21 mouse cellular contexts compared by ENCODE assay signal in genomic region chr12:119113522-119114135, GRCm38 (mm10).
DNase-seq lines count a peak whose midpoint lies in the region; ATAC-seq and TF ChIP-seq lines count a peak whose summit lies in the region.
"Had no signal": no experiment of that assay in that cellular context is flagged by ENCODE, and none has a peak within 500 bp of the region (broad histone marks: within the 10 kb centered on the region; RNA-seq: fewer than 3 reads in every experiment).

No protein-coding gene starts in this region.

- H3K9me3 ChIP-seq in lung, postnatal 0 days (ENCODE audit: low read length) = no peaks in the 10 kb centered on the region
- H3K9me3 ChIP-seq in MEL (replicated peaks; ENCODE audit: insufficient read depth, low read length) = no peaks in the 10 kb centered on the region
- H3K9me3 ChIP-seq: heart, embryonic 10.5 days; hindbrain, embryonic 12.5 days; kidney, embryonic 15.5 days; liver, embryonic 13.5 days; neural tube, embryonic 12.5 days; stomach, embryonic 15.5 days had no signal

- 45% methylated on average over 6 of the region's 6 CpGs for WGBS in lung, postnatal 0 days

- no peak for TF ChIP-seq RAD21 in MEL (IDR thresholded peaks at IDR 0.05; ENCODE audit: low read depth, low read length)

- no peaks in the 10 kb centered on the region for H3K27me3 ChIP-seq in lung, postnatal 0 days (replicated peaks; ENCODE audit: insufficient read depth, low read length)
- no peaks in the 10 kb centered on the region for H3K27me3 ChIP-seq in MEL (ENCODE audit: control insufficient read depth in 1 of 2, insufficient read depth in 2 of 2, low read length in 2 of 2)
- no peaks in the 10 kb centered on the region for H3K27me3 ChIP-seq in splenic B cell, adult 2 months (ENCODE audit: control insufficient read depth, insufficient read depth, low read length, poor library complexity, severe bottlenecking)
- H3K27me3 ChIP-seq: hindbrain, embryonic 12.5 days; kidney, embryonic 15.5 days; liver, embryonic 13.5 days; neural tube, embryonic 12.5 days; stomach, embryonic 15.5 days had no signal

- no peaks in the 10 kb centered on the region for H3K36me3 ChIP-seq in lung, postnatal 0 days (ENCODE audit: insufficient read depth, low read length)
- no peaks in the 10 kb centered on the region for H3K36me3 ChIP-seq in MEL (ENCODE audit: control insufficient read depth in 1 of 2, insufficient read depth in 2 of 2, low read length in 2 of 2)
- no peaks in the 10 kb centered on the region for H3K36me3 ChIP-seq in splenic B cell, adult 2 months (ENCODE audit: control insufficient read depth, insufficient read depth, low read length, poor library complexity, severe bottlenecking)
- H3K36me3 ChIP-seq: heart, embryonic 10.5 days; hindbrain, embryonic 12.5 days; kidney, embryonic 15.5 days; liver, embryonic 13.5 days; neural tube, embryonic 12.5 days; stomach, embryonic 15.5 days had no signal

- no peak for TF ChIP-seq EP300 in lung, postnatal 0 days (IDR thresholded peaks at IDR 0.05)
- TF ChIP-seq EP300 in MEL (IDR thresholded peaks at IDR 0.05; ENCODE audit: low read depth in 1 of 2, low read length in 2 of 2) = no peak

- peak; percentile 16 for DNase-seq in lung, postnatal 0 days (ENCODE audit: low spot score)
- no peak for DNase-seq in lung, postnatal 25 days (ENCODE audit: low spot score)
- peak; percentile 7 for DNase-seq in MEL (ENCODE audit: low read depth, low spot score)
- DNase-seq in splenic B cell, adult 2 months (ENCODE audit: low read depth, low spot score) = peak; percentile 73
- no peak for DNase-seq in thymus, postnatal 4 days
- DNase-seq in thymus, postnatal 36 days = no peak
- DNase-seq: adrenal gland, postnatal 14 days; cerebellum, adult 2 months; gastrocnemius, postnatal 25 days; heart, postnatal 10 days; liver, embryonic 13.5 days; right cerebral cortex, adult 18-20 months; thymus, adult 18-20 months had no signal

- H3K27ac ChIP-seq in lung, postnatal 0 days (ENCODE audit: low read length) = no peak overlapping the region
- H3K27ac ChIP-seq in MEL (ENCODE audit: control insufficient read depth, low read depth, low read length) = no peak overlapping the region
- H3K27ac ChIP-seq: heart, embryonic 10.5 days; hindbrain, embryonic 12.5 days; kidney, embryonic 15.5 days; liver, embryonic 13.5 days; neural tube, embryonic 12.5 days; stomach, embryonic 15.5 days had no signal

- H3K4me2 ChIP-seq in lung, postnatal 0 days (replicated peaks; ENCODE audit: low read depth, low read length) = no peak overlapping the region
- H3K4me2 ChIP-seq: hindbrain, embryonic 12.5 days; kidney, embryonic 15.5 days; liver, embryonic 13.5 days; midbrain, embryonic 11.5 days; neural tube, embryonic 12.5 days; stomach, embryonic 15.5 days had no signal

- H3K79me2 ChIP-seq in MEL (ENCODE audit: control insufficient read depth, insufficient read depth, low read length, poor library complexity) = no peaks in the 10 kb centered on the region

- no peak for TF ChIP-seq CTCF in lung, postnatal 0 days (IDR thresholded peaks at IDR 0.05)
- TF ChIP-seq CTCF in MEL (IDR thresholded peaks at IDR 0.05 in 2 of 3, conservative IDR thresholded peaks at IDR 0.05 in 1 of 3; ENCODE audit: control insufficient read depth in 1 of 3, insufficient read depth in 1 of 3, low read depth in 2 of 3, low read length in 3 of 3, poor library complexity in 1 of 3, severe bottlenecking in 1 of 3) = no peak

- no peak overlapping the region for H3K4me3 ChIP-seq in lung, postnatal 0 days (ENCODE audit: low read depth, low read length)
- H3K4me3 ChIP-seq in MEL (ENCODE audit: control insufficient read depth in 1 of 2, insufficient read depth in 1 of 2, low read depth in 2 of 2, low read length in 2 of 2) = no peak overlapping the region
- H3K4me3 ChIP-seq: heart, embryonic 10.5 days; hindbrain, embryonic 12.5 days; kidney, embryonic 15.5 days; liver, embryonic 13.5 days; neural tube, embryonic 12.5 days; stomach, embryonic 15.5 days had no signal

- TF ChIP-seq POLR2A in MEL (IDR thresholded peaks at IDR 0.05; ENCODE audit: control insufficient read depth in 1 of 2, insufficient read depth in 1 of 2, low read depth in 1 of 2, low read length in 2 of 2, poor library complexity in 1 of 2) = no peak

- no peak overlapping the region for H3K9ac ChIP-seq in lung, postnatal 0 days (replicated peaks; ENCODE audit: low read depth)
- no peak overlapping the region for H3K9ac ChIP-seq in MEL (ENCODE audit: control insufficient read depth, low read depth, low read length, poor library complexity, severe bottlenecking)
- H3K9ac ChIP-seq: hindbrain, embryonic 12.5 days; kidney, embryonic 15.5 days; liver, embryonic 13.5 days; neural tube, embryonic 12.5 days; stomach, embryonic 15.5 days had no signal

- no peak for ATAC-seq in lung, postnatal 0 days
- peak; percentile 91 to 95 for ATAC-seq in hematopoietic stem cell, adult 5-6 weeks (replicated peaks in 1 of 2; ENCODE audit: insufficient read depth in 1 of 2, low FRiP score in 2 of 2, low TSS enrichment in 1 of 2, low read depth in 1 of 2, poor library complexity in 2 of 2, severe bottlenecking in 2 of 2)
- ATAC-seq: forebrain, embryonic 16.5 days had no signal

- H3K4me1 ChIP-seq in lung, postnatal 0 days (ENCODE audit: insufficient read depth, low read depth, low read length) = no peaks in the 10 kb centered on the region
- H3K4me1 ChIP-seq in MEL (ENCODE audit: control insufficient read depth in 1 of 2, insufficient read depth in 2 of 2, low read length in 2 of 2) = no peaks in the 10 kb centered on the region
- H3K4me1 ChIP-seq: heart, embryonic 10.5 days; hindbrain, embryonic 12.5 days; kidney, embryonic 15.5 days; liver, embryonic 13.5 days; neural tube, embryonic 12.5 days; stomach, embryonic 15.5 days had no signal

TF ChIP-seq in MEL, 35 proteins besides CTCF, POLR2A, EP300 and RAD21:
- TF ChIP-seq KAT2A (conservative IDR thresholded peaks at IDR 0.05; ENCODE audit: low read depth, low read length) = no peak
- TF ChIP-seq ETS1 (IDR thresholded peaks at IDR 0.05; ENCODE audit: low read depth, low read length) = no peak
- TF ChIP-seq HCFC1 (IDR thresholded peaks at IDR 0.05; ENCODE audit: low read depth, low read length) = no peak
- TF ChIP-seq JUND (IDR thresholded peaks at IDR 0.05; ENCODE audit: low read depth, low read length) = no peak
- TF ChIP-seq ELF1 (IDR thresholded peaks at IDR 0.05; ENCODE audit: low read depth, low read length) = no peak
- TF ChIP-seq ZC3H11A (IDR thresholded peaks at IDR 0.05; ENCODE audit: low read depth, low read length) = no peak
- TF ChIP-seq E2F4 (IDR thresholded peaks at IDR 0.05; ENCODE audit: borderline replicate concordance, low read depth, low read length) = no peak
- no peak for TF ChIP-seq USF1 (IDR thresholded peaks at IDR 0.05; ENCODE audit: low read depth, low read length)
- no peak for TF ChIP-seq CHD2 (IDR thresholded peaks at IDR 0.05; ENCODE audit: low read length)
- no peak for TF ChIP-seq CHD1 (IDR thresholded peaks at IDR 0.05; ENCODE audit: low read depth, low read length)
- no peak for TF ChIP-seq UBTF (IDR thresholded peaks at IDR 0.05; ENCODE audit: borderline replicate concordance, insufficient read depth, low read depth, low read length)
- no peak for TF ChIP-seq MYB (IDR thresholded peaks at IDR 0.05; ENCODE audit: low read depth, low read length)
- TF ChIP-seq SMC3 (IDR thresholded peaks at IDR 0.05; ENCODE audit: low read depth, low read length) = no peak
- no peak for TF ChIP-seq MAZ (IDR thresholded peaks at IDR 0.05; ENCODE audit: low read depth, low read length)
- no peak for TF ChIP-seq ZMIZ1 (IDR thresholded peaks at IDR 0.05; ENCODE audit: low read depth, low read length)
- TF ChIP-seq POLR2AphosphoS5 (IDR thresholded peaks at IDR 0.05; ENCODE audit: borderline replicate concordance, low read depth, low read length) = no peak
- no peak for TF ChIP-seq MYC (IDR thresholded peaks at IDR 0.05; ENCODE audit: low read depth, low read length)
- TF ChIP-seq NRF1 (IDR thresholded peaks at IDR 0.05; ENCODE audit: insufficient read depth, low read depth, low read length, poor library complexity, severe bottlenecking) = no peak

Comparison
In these comparisons a context has a peak if more than half of its experiments do, and no peak if none do; other contexts are left out.
1. DNase-seq: peak in lung, postnatal 0 days (single experiment), MEL (single experiment) and splenic B cell, adult 2 months (single experiment); none in lung, postnatal 25 days (single experiment), thymus, postnatal 4 days (single experiment) and thymus, postnatal 36 days (0 of 2).